Mouse (Mus musculus): Measurements from ENCODE around the gene Cnnm4.
A peak's percentile ranks its signal among the peaks of the same experiment; 100 is the strongest.

Gene Cnnm4

GRCm38 (mm10) chr1:36473211-36473780 lies 1.9 kb downstream of the Cnnm4 start:
- no peak for DNase-seq

- no peak for DNase-seq
Measured at GRCm38 (mm10) chr1:36474646-36475045, 3.2 kb downstream of the Cnnm4 start.

- no peak for DNase-seq
Measured at GRCm38 (mm10) chr1:36475480-36476110, 4.2 kb downstream of the Cnnm4 start.

GRCm38 (mm10) chr1:36476426-36476825 lies 5.0 kb downstream of the Cnnm4 start:
- no peak for DNase-seq

- DNase-seq = no peak
Measured at GRCm38 (mm10) chr1:36478343-36478795, 6.9 kb downstream of the Cnnm4 start.

- no peak for DNase-seq
Measured at GRCm38 (mm10) chr1:36479903-36480899, 8.8 kb downstream of the Cnnm4 start.

- DNase-seq = no peak
Measured at GRCm38 (mm10) chr1:36483825-36484224, 12.4 kb downstream of the Cnnm4 start.

- DNase-seq = no peak
Measured at GRCm38 (mm10) chr1:36485080-36485479, 13.7 kb downstream of the Cnnm4 start.

GRCm38 (mm10) chr1:36487111-36487510 lies 15.7 kb downstream of the Cnnm4 start:
- no peak for DNase-seq

- no peak for DNase-seq
Measured at GRCm38 (mm10) chr1:36489661-36490060, 18.2 kb downstream of the Cnnm4 start.

- peak; percentile 63 for DNase-seq
Measured at GRCm38 (mm10) chr1:36492416-36493139, 21.2 kb downstream of the Cnnm4 start.

- DNase-seq = no peak
Measured at GRCm38 (mm10) chr1:36493299-36493698, 21.9 kb downstream of the Cnnm4 start.

GRCm38 (mm10) chr1:36496719-36497118 lies 25.3 kb downstream of the Cnnm4 start:
- no peak for DNase-seq

- DNase-seq = no peak
Measured at GRCm38 (mm10) chr1:36497312-36497711, 25.9 kb downstream of the Cnnm4 start.

- peak; percentile 87 for DNase-seq
Measured at GRCm38 (mm10) chr1:36501261-36501660, 29.8 kb downstream of the Cnnm4 start.

GRCm38 (mm10) chr1:36508238-36508637 lies 36.8 kb downstream of the Cnnm4 start:
- no peak for DNase-seq

GRCm38 (mm10) chr1:36511289-36512021 lies 40.0 kb downstream of the Cnnm4 start, which contains the start of gene Cnnm3:
Gene Cnnm3, plus strand, starts transcription at chr1:36511867.
- DNase-seq = peak; percentile 100

GRCm38 (mm10) chr1:36512089-36512965 lies 40.9 kb downstream of the Cnnm4 start:
- peak; percentile 39 for DNase-seq

- DNase-seq = no peak
Measured at GRCm38 (mm10) chr1:36512966-36513280, 41.5 kb downstream of the Cnnm4 start.

- DNase-seq = no peak
Measured at GRCm38 (mm10) chr1:36513310-36513709, 41.9 kb downstream of the Cnnm4 start.

GRCm38 (mm10) chr1:36513718-36514117 lies 42.3 kb downstream of the Cnnm4 start:
- DNase-seq = peak; percentile 34
